Mouse (Mus musculus) layer of hippocampus, postnatal 10 days (tissue): ENCODE measurements around the gene Ptprg. TPM values are rescaled to one million over a fixed set of nuclear protein-coding genes. Genes with fewer than 3 reads are reported as not detected.
"Not testable (repeated sequence)": the region's sequence is repeated elsewhere in the genome, so short reads cannot be mapped to it uniquely, and the experiment has no call there.

Source experiments
- DNase-seq, 2 experiments: peaks; one replicate each; pipeline ENCODE4 v3.0.0; 2021; ENCODE audit warnings: low spot score in 2 of 2
- total RNA-seq, 2 experiments: library from RNA; stranded (reverse); gene quantifications; 2 replicates each; pipeline ENCODE4 v1.2.3; 2021

The Ptprg gene
- total RNA-seq, 2 experiments from 2014 or later = 159 to 164 TPM

DNA sequence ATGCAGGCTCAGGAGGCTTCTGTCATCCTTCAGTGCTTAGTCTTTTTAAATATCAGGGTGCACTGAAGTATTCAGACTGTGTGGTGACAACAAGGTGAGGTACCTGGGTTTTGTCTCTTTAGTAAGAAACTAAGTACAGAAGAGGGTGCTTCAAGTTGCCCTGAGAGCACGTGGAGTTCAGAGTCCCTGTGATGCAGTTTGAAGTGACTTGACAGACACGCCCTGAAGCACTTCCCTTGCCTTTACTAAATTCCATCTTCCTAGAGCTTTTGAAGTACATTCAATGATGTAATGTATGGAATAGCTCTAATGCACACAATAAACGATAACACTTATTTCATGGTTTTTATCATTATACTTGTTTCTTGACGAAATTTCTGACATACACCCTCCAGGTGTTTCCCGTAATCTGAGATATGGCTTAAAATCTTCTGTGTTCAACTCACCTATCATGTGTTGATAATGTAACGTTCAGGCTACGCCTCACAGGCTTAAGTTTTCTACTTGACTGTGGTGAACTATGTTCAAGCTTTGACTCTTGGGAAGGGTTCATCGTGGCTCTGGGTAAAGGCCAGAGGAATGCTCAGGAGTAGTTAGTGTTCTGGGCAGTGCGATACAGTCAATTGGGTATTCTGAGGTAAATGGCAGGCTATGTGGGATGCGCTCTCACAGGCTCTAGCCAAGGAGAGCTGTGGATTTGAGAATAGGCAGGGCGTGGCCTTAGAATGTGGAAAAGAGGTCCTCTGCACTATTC, 483.4 kb downstream of the Ptprg start:
- DNase-seq = no peak

- DNase-seq = no peak
These were observed 486.4 kb downstream of the Ptprg start for GRCm38 (mm10) chr14:12039743-12040142.

DNA sequence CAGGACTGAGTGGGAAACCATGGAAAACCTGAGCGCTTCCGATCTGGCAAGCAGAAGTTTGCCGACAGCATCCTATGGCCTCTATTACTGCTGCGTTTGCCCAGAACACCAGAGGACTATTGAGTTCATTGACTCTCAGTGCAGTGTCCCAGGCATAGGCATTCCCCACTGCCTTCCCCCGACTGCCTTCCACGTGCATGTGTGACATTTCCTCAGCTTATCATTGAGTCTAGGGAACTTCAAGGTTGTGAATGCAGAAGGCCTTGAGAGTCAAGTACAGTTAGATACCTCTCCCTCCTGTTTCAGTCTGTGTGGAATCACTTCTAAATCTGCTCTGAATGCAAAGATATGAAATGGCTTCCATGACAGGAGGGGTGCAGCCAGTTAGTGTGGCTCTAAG, 488.2 kb downstream of the Ptprg start:
- no peak for DNase-seq

DNA sequence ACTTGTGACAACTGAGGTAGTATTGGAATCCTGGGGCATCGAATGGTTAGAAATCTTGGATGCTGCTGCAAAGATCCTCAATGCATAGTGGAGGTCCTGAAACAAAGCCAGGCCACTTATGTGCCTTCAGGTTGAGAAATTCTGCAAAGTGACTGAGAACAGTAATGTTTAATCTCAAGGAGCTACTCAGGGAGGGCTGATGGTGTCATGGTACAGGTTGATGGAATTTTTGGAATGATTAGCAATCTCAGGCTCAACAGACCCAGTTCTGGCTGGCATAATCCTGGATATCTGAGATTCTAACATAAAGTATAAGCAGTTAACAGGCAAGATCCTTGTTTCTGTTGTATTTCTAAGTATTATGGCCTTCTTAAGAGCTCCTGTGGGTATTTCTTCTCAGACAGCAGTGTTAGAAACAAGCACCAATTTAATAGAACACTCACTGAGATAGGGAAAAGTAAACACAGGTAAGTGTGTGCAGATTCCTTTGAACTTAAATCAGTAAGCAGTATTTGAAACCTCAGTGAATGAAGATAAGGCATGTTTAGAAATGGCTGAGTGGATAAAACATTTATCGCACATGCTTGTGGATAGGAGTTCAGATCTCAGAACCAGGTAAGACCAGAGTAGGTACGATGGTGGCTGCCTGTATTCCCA, 493.0 kb downstream of the Ptprg start:
- no peak for DNase-seq

DNA sequence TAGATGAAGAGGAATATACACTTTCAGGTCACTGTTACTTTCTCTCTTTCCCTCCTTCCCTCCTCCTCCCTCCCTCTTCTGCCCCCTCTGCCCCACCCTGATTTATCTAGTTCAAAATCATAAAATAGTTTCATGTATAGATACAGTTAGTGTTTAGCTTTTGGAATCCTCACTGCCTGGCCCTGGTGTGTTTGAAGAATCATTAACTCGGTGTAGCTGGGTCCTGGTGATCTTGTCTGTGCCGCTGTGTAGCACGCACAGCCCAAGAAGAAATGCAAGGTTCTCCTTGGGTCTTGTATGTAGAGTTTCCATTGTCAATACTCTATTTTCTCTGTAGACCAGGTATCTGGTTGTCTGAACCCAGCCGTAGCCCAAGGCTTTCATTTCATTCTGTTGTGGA, 494.3 kb downstream of the Ptprg start:
- no peak for DNase-seq

GRCm38 (mm10) chr14:12056912-12057524, 503.7 kb downstream of the Ptprg start:
- no peak for DNase-seq

GRCm38 (mm10) chr14:12057856-12058255, 504.5 kb downstream of the Ptprg start:
- DNase-seq = no peak

- no peak for DNase-seq
These were observed 505.8 kb downstream of the Ptprg start for GRCm38 (mm10) chr14:12059149-12059548.

GRCm38 (mm10) chr14:12061313-12061712, 508.0 kb downstream of the Ptprg start:
- not testable (repeated sequence) for DNase-seq

GRCm38 (mm10) chr14:12062628-12063360, 509.5 kb downstream of the Ptprg start:
- no peak for DNase-seq

GRCm38 (mm10) chr14:12065001-12065400, 511.7 kb downstream of the Ptprg start:
- no peak for DNase-seq

GRCm38 (mm10) chr14:12065736-12066135, 512.4 kb downstream of the Ptprg start:
- no peak for DNase-seq

DNA sequence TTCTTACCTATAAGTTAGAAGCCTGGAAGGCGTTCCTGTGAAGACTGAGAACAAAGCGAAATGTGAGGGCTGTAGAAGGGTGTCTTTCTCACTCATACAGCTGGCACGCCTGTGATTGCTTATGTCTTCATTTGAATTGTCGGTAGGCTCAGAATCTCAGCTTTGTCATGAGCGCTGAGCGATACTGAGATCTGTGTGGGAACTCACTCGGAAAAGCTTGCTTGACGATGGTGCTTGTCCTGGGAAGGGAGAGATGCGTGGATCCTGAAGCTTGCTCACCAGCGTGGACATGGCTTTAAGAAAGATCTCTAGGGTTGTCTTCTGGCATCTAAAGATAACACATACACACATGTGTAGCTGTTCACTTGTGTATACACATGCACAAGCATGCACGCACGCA, 516.4 kb downstream of the Ptprg start:
- no peak for DNase-seq

- DNase-seq = no peak
These were observed 517.0 kb downstream of the Ptprg start for GRCm38 (mm10) chr14:12070361-12070760.

GRCm38 (mm10) chr14:12070856-12071465, 517.6 kb downstream of the Ptprg start:
- no peak for DNase-seq

- no peak for DNase-seq
These were observed 518.9 kb downstream of the Ptprg start for GRCm38 (mm10) chr14:12072026-12072861.

DNA sequence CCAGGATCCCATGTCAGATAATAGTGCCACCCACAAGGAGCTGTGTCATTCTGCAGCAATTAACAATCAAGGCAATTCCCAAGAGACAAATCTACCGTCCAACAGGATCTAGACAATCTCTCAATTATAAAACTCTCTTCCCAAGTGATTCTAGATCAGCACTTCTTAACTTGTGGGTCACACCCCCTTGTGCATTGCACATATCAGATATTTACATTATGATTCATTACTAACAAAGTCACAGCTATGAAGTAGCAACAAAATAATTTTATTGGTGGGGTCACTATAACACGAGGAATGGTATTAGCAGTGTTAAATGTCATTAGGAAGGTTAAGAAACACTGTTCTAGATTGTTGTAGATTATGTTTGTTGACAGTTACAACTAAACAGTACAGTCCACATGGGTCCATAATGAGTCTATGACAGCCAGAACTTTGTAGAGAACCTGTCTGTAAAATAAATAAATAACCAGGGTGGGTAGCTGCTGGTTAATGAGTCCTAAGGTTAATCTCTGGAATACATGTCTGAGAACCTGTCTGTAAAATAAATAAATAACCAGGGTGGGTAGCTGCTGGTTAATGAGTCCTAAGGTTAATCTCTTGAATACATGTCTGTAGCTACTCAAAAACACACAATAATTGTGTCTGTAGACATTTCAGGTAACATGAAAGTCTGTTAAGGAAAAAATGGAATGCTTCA, 520.2 kb downstream of the Ptprg start:
- no peak for DNase-seq

- no peak for DNase-seq
These were observed 523.9 kb downstream of the Ptprg start for GRCm38 (mm10) chr14:12077193-12077592.

GRCm38 (mm10) chr14:12079250-12079649, 525.9 kb downstream of the Ptprg start:
- DNase-seq = no peak
